Mouse (Mus musculus): ENCODE results near the gene Gnl3. TPM values are rescaled to one million over a fixed set of nuclear protein-coding genes. Genes with fewer than 3 reads are reported as not detected.

Gene Gnl3
- 10 to 100 TPM; 77.7 to 91.1 TPM for polyA plus RNA-seq (2017; shearing (Covaris generic))

DNA sequence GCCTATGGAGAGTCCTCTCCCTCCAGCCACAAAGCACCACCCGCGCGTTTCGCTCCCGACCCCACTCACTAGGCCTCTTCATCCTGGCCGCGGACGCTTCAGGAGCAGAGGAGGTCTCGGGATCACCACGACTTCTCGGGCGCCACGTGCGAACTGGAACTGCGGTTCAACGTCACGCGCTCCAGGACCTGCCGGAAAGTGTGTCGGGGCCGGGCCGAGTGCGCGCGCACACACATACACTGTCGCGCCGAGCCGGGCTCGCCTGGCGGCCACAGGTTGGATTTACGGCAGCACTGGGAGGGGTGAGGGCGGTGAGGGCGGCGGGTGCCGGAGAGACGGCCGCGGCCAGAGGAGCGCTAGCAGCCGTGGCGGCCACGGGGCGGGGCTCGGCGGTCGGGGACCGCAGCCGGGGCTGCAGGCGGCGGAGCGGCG is at the start of gene Gnl3, which contains the start of gene Pbrm1:
Gene Gnl3, minus strand, starts transcription at position 293 of the 432 bp plus-strand sequence.
Gene Pbrm1, plus strand, starts transcription at position 279 of the 432 bp plus-strand sequence.

DNA sequence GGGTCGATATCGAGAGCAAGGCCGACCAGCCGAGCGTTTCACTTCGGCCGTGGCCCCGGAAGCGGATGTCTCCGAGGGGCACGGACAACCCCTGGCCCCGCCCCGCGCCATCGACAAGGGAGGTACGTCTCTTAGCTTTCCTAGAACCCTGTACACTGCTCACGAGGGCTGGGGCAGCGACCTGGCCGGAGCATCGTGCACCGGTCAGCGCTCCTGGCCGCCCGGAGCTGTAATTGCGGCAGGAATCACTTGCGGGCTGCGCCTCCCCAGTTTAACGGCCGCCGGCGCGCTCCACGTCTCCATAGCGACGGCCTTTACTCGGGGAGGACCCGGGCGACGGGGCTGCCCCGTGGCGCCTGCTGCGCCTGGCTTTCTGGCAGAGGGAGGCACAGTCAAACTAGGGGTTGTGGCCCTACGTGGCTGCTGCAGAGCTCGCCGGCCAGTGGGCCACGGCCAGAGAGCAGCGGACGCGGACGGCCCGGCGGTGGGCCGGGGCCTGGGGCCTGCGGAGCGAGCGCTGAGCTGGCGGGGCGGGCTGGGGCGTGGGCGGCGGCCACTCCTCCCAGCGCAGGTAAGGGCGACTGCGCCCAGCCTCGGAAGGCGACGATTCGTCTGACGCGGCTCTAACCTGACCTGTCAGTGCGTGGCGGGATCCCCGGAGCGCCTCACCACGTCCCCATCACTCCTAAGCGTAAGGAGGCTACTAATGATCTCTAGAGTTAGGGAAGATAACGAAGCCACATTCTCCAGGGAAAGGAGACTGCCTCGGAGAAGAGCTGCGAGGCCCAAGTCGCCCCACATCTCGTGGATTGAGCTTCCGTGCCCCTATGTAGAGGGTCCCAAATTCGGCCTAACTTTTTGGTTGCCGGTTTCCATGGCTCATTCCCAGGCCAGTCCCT is 17.4 kb downstream of the Gnl3 start, which contains the start of the genes Glt8d1 and Spcs1:
Gene Glt8d1, plus strand, starts transcription at position 94 of the 899 bp plus-strand sequence.
Gene Spcs1, minus strand, starts transcription at position 366 of the 899 bp plus-strand sequence.

Other genes starting within 250 kb of the Gnl3 start
- gene Tmem110, start 193.6 kb downstream of the Gnl3 start, polyA plus RNA-seq (2017; shearing (Covaris generic)) = 10 to 100 TPM; 19.6 to 22.8 TPM
- gene Mustn1, start 140.0 kb downstream of the Gnl3 start, polyA plus RNA-seq (2017; shearing (Covaris generic)) = 1 to 10 TPM in 1 of 2 experiments, under 1 TPM in 1; 0.92 to 1.7 TPM
- gene Itih4, start 132.7 kb downstream of the Gnl3 start, polyA plus RNA-seq (2017; shearing (Covaris generic)) = under 1 TPM in 1 of 2 experiments, not detected in 1; 0.18 TPM
- under 1 TPM; 0.05 to 0.20 TPM for gene Itih3, start 95.4 kb downstream of the Gnl3 start, polyA plus RNA-seq (2017; shearing (Covaris generic))
- under 1 TPM in 1 of 2 experiments, not detected in 1; 0.27 TPM for gene Itih1, start 75.9 kb downstream of the Gnl3 start, polyA plus RNA-seq (2017; shearing (Covaris generic))
- gene Nek4, start 67.8 kb downstream of the Gnl3 start, polyA plus RNA-seq (2017; shearing (Covaris generic)) = 1 to 10 TPM; 4.7 to 6.2 TPM
- 10 to 100 TPM; 16.4 to 17.5 TPM for gene Glt8d1, start 17.8 kb downstream of the Gnl3 start, polyA plus RNA-seq (2017; shearing (Covaris generic))
- 100 to 1,000 TPM; 228 to 275 TPM for gene Spcs1, start 17.5 kb downstream of the Gnl3 start, polyA plus RNA-seq (2017; shearing (Covaris generic))
- gene Pbrm1, start within 50 bp of the Gnl3 start, polyA plus RNA-seq (2017; shearing (Covaris generic)) = 100 to 1,000 TPM; 125 to 150 TPM
- 10 to 100 TPM; 48.3 to 72.8 TPM for gene Smim4, start 109.8 kb upstream of the Gnl3 start, polyA plus RNA-seq (2017; shearing (Covaris generic))
- 1 to 10 TPM in 1 of 2 experiments, under 1 TPM in 1; 0.99 to 2.0 TPM for gene Nt5dc2, start 111.9 kb upstream of the Gnl3 start, polyA plus RNA-seq (2017; shearing (Covaris generic))
- gene Stab1, start 149.5 kb upstream of the Gnl3 start, polyA plus RNA-seq (2017; shearing (Covaris generic)) = 1 to 10 TPM; 2.9 to 5.7 TPM
- gene Tnnc1, start 189.2 kb upstream of the Gnl3 start, polyA plus RNA-seq (2017; shearing (Covaris generic)) = under 1 TPM in 1 of 2 experiments, not detected in 1; 0.43 TPM
- gene Nisch, start 197.8 kb upstream of the Gnl3 start, polyA plus RNA-seq (2017; shearing (Covaris generic)) = 100 to 1,000 TPM; 193 to 206 TPM
- gene Sema3g, start 198.7 kb upstream of the Gnl3 start, polyA plus RNA-seq (2017; shearing (Covaris generic)) = not detected
- gene Phf7, start 232.2 kb upstream of the Gnl3 start, polyA plus RNA-seq (2017; shearing (Covaris generic)) = 10 to 100 TPM; 12.6 to 16.0 TPM
- 10 to 100 TPM; 72.0 to 89.0 TPM for gene Bap1, start 232.3 kb upstream of the Gnl3 start, polyA plus RNA-seq (2017; shearing (Covaris generic))

Data from inflammation-experienced regulatory T-cells (primary cell).